Mouse (Mus musculus): ENCODE measurements around the gene Mthfd1.
A peak's percentile ranks its signal among the peaks of the same experiment; 100 is the strongest.

Mthfd1 gene

DNA sequence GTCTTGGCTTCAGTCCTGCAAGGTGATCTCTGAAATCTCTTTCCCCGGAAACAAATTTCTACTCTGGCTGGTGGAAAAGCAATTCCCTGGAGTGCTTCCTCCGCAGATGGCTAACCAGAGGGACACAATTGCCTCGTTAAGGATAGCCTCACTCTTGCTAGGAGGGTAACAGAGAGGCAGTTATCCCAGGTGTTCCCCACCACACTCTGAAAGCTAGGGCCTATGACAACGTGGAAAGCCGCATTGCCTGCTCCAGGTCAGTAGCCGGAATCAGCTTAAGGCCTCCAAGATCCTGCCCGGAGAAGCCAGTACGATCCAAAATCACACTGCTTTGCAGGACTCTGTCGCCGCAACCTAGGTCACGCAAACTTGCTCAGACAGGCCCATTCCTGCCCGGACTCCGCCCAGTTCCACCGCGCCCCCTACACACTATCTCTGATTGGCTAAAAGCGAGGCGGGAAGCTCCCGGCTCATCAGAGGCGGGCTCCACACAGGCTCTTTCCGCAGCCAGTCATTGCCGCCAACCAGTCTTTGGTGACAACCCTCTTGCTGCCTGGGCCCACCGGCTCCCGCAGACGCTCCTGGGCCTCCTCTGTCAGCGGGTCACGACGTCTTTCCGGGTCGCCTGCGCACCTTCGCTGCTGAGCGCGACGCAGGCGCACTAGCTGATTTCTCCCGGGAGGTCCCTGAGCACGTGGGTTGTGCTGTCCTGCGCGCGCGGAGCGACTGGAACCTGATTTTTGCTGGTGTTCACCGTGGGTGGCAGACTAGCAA lies at the start of gene Mthfd1:
Gene Mthfd1 (plus strand): TSS at position 574 of the 774 bp plus-strand sequence.
- DNase-seq (ENCODE audit: low read depth, low spot score), result peak; percentile 99

DNA sequence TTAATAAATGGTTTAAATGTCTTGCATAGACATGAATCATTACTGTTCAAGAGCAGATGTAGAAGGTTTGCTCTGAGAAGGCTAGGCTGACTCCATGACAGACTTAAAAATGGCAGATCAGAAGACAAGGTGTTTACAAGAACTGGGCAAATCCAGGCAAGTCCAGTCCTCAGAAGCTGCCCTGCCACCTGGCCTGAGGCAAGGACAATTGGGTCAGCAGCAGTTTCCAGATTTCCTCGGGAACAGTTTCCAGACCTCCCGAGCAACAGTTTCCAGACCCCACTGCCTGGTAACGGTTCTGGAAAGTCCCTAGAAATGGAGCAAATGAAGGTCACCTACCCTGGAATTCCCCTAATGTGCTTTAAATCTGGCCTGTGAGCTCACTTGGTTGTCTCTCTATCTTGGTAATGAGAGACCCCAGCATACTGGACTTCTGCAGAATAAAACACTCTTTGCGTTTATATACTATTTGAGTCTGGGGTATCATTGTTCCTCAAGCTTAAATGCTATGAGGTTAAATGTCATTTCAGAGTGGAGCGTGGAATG lies 45.6 kb upstream of the Mthfd1 start:
- DNase-seq (ENCODE audit: low read depth, low spot score), result no peak

DNA sequence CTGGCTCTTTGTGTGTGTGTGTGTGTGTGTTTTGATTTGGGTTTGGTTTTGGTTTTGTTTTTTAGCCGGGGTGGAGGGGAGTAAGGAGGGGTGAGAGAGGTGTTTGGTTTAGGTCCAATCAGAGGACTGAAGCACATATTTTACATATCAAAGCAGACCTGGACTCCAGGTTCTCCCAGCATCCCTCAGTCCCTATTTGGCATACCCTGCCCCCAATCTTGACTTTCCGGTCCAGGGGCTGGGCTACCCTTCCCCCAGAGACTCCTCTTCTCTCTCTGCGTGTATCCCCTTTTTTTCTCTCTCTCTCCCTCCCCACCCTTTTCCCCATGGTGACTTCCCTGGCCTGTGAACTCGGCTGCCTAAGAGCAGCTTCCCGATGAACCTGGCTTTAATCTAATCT lies 40.0 kb upstream of the Mthfd1 start:
- peak; percentile 96 for DNase-seq (ENCODE audit: low read depth, low spot score)

DNA sequence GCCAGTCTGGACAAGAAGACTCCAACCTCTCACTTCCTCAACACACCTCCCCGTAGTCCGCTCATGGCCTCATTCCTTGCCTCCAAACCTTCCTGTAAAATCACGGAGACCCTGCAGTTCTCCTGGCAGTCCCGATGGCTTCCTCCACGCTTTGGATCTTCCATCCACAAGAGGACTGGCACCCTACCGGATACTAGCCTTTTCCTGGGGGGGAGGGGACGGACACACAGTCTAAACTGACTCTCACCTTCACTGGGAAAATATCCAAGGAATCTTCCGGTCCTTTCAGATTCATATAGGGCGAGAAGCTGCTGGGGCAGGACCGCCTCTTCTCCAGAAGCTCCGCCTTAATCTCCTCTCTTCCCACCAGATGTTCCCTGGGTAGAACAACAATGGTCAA lies 38.4 kb upstream of the Mthfd1 start:
- DNase-seq (ENCODE audit: low read depth, low spot score), result peak; percentile 99

DNA sequence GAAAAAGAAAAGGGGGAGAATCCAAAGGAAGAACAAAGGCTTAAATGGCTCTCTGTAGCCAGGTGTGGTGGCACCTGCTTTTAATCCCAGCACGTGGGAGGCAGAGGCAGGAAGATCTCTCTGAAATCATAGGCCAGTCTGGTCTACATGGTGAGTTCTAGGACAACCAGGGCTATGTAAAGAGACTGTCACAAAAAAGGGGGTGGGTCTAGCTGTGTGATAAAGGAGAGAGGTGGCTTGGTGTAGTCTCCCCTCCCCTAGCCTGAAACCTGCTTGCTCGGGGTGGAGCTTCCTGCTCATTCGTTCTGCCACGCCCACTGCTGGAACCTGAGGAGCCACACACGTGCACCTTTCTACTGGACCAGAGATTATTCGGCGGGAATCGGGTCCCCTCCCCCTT lies 33.0 kb upstream of the Mthfd1 start:
- peak; percentile 91 for DNase-seq (ENCODE audit: low read depth, low spot score)

DNA sequence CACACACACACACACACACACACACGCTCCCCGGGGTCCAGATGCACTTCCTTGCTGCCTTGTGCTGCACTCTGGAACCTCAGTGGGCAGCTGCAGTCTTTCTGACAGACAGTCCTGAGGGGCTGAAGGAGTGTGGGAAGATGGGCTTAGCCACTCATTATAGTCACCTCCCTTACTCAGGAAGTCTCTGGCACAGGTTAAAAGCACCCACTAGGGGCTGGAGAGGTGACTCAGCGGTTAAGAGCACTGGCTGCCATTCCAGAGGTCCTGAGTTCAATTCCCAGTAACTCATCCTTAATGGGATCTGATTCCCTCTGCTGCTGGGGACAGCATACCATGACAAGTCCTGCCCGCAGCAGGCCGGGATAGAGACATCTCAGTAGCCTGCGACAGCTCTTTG lies 24.5 kb upstream of the Mthfd1 start:
- peak; percentile 82 for DNase-seq (ENCODE audit: low read depth, low spot score)

DNA sequence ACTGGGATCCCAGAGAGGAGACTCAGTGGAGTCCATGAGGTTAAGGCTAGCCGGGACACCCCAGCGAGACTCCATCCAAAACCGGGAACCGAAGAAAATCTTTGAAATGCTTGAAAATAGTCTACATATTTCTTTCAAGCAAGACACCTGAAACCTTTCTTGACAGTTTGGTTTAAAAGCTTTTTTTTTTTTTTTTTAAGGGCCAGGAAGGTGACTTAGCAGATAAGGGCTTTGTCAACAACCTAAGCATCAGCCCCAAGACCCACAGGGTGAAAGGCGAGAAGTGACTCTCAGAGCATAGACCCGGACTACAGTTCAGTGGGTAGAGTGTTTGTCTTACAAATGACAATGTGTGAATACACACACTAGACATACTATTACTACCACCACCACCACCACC lies 19.8 kb upstream of the Mthfd1 start:
- no peak for DNase-seq (ENCODE audit: low read depth, low spot score)

DNA sequence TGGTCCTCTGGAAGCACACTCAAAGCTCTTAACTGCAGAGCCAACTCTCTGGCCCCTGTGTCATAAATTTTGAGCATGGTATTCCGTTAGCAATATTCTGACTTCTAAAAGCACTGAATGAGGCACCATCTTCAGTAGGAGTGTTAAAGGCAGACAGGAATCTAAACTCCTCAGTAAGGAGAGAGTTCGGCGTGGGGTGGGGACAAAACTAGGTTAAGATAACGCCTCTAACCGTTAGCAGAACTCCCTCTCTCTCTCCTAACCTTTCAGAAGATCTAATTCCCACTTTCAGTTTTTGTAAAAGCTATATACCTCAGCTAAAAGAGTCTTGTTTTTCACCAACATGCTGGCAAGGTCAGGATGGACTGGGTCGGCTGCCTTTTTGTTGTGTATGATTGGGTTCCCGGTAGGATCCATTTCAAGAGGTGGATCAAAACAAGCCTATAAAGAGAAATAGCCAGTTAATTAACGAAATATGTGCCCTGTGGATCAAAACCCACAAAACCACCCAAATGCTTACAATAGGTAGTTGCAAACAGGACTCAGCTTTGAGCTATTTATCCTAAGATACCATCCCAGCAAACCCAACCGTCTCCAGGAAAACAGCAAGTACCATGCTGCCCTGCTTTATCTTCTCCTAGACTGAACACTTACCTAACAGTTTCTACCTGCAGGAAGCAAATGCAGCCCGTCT lies 15.8 kb upstream of the Mthfd1 start:
- DNase-seq (ENCODE audit: low read depth, low spot score), result no peak

DNA sequence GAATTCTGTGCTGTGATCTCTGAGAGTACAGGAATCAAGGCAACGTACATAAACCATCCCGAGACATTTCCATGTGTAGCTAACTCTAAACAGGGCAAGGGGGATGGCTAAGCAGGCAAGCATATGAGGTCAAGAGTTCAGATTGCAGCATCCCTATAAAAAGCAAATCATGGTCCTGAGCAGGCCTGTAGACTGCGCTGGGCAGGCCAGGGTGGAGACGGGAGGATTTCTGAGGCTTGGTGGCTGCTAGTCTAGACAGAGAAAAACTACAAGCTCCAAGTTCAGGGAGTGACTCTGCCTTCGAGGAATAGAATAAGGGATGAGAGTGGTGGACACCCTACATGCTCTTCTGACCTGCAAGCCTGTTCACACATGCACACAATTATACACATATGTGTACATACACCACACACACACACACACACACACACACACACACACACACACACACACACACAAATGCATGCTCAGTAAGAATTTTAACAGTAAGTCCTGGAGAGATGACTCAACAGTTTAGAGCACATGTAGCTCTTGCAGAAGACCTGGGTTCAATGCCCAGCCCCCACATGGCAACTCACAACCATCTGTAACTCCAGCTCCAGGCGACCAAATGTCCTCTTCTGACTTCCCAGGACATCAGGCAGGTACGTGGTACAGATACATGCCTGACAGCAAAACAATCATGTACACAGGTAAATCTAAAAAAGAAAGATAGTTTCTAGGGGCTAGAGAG lies 15.1 kb upstream of the Mthfd1 start:
- no peak for DNase-seq (ENCODE audit: low read depth, low spot score)

DNA sequence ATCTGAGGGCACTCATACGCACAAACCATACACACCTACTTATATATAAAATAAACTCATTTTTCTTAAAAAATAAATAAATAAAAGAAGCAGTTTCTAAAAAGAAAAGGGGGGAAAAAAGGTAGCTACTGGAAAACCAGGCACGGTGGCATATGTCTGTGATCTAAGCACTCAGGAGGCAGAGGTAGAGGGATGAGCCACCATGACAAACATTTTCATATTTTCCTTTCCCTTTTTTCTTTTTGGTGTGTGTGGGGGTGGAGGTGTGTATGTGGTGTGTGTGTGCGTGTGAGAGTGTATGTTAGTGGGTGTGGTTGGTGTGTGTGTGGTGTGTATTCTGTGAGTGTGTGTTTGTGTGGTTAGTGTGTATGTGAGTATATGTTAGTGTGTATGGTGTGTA lies 14.4 kb upstream of the Mthfd1 start:
- DNase-seq (ENCODE audit: low read depth, low spot score), result no peak

DNA sequence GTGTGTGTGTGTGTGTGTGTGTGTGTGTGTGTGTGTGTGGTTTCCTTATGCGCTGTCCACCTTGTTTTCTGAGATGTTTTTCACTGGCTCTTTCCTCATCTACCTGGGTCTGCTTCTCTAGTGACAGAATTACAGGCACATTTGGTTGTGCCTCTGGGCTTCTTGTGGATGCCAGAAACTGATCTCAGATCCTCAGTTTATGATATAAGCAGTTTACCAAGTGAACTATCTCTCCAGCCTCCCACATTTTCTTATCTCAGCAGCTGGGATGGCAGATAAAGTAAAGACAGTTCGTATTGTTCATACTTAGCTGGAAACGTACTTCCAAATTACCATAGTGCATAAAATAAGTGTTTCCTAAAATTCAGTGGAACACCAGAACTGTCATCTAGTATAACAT lies 14.0 kb upstream of the Mthfd1 start:
- DNase-seq (ENCODE audit: low read depth, low spot score), result no peak

DNA sequence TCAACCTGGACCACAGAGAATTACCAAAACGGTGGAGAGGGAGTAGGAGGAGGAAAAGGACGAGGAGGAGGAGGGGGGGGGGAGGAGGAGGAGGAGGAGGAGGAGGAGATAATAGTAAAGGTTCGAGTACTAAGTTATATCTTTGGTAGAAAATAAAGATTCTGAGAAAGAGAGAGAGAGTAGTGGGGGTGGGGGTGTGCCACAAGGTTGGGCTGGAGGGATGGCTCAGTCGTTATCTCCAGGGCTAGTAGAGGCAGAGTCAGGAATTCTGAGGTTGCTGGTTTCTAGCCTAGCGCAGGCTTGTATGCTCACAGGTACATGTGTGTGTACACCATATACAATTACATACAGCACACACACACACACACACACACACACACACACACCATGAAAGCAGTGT lies 13.3 kb upstream of the Mthfd1 start:
- no peak for DNase-seq (ENCODE audit: low read depth, low spot score)

DNA sequence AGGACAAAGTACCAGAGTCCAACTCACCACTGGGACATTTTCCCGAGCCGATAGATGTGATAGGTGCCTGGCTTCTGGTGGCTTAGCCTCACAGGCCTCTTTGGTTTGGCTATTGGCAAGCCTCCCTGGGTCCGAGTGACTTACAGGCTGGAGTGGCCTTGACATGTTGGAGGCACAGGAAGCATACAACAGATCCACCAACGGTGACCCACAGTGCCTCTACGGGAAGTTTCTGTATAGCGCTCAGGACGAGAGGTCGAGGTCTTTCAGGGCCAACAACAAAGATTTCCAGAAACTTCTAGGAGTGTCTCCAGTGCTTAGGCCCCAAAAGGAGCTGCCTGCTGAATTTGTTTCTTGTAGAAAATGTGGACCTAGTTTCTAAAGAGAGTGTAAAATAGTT lies 10.1 kb upstream of the Mthfd1 start:
- DNase-seq (ENCODE audit: low read depth, low spot score), result no peak

DNA sequence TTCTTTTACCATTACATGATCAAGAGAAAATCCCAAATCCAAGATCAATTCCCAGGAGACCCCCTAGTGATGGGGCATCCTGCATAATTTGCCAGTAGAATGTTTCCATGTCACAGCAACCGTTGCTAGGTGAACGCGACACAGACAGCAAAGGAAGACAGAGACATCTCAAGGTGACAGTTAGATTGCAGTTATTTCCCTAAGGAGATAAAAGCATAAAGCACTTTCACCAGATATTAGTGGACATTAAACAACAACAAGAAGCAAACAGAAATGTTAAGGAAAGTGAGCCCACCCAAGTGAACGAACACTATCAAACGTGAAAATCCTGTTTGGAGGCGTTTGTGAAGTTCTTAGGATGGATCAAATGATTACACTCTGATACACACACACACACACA lies 8.5 kb upstream of the Mthfd1 start, which contains the start of gene Tex21:
Gene Tex21 (minus strand): TSS at position 101 of the 400 bp plus-strand sequence.
- DNase-seq (ENCODE audit: low read depth, low spot score), result no peak

DNA sequence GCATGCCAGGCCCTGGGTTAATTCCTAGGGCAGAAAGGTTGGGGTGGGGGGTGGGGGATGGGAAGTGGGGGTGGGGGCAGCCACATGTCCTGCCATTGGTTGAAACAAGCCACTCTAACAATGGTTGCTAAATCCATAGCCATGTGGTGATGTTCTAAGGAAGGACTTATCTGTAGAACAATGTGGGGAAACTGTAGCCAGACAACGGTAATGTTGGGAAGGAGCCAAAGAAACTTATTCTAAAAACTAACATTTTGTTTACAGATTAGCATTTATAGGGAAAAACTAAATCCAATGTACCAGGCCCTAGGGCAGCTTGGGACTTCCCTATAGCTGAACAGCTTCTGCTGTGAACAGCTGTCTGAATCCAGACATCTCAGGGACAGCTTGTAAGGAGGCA lies 2.0 kb upstream of the Mthfd1 start:
- no peak for DNase-seq (ENCODE audit: low read depth, low spot score)

DNA sequence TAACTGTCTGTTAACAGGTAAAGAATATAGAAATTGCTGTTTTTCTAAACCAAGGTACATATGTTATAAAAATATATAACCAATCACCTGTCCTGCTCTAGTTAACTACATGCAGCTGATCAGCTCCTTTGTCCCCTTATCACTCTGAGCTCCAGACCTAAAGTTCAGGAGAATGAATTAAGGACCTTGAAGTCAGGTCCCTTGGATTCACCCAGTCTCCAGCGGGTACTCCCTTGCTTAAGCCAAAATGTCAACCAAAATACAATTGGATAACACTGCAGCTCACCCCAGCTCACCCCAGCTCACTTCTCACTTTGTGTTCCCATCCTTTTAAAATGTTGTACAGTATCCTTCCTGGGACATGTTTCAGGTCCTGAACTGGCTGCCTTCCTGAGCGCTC lies 1.5 kb upstream of the Mthfd1 start:
- no peak for DNase-seq (ENCODE audit: low read depth, low spot score)

DNA sequence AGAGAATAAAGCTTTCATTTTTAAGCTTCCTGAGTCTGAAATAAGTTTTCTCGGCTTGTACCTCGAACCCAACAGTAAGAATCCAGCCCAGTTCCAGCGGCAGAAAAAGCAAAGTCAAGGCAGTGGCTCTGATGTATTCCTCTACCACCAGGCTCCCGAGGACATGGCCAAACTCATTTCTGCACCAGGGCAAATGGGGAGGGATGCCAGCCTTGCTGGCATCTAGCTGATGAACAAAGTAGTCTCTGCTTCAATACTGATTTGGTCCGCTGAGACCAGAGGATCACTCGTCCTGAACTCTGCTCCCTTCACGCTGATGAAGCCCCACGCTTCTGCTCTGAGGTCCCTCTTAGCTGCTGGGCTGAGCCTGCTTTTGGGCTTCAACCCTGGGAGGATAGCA lies 1.1 kb upstream of the Mthfd1 start:
- no peak for DNase-seq (ENCODE audit: low read depth, low spot score)

DNA sequence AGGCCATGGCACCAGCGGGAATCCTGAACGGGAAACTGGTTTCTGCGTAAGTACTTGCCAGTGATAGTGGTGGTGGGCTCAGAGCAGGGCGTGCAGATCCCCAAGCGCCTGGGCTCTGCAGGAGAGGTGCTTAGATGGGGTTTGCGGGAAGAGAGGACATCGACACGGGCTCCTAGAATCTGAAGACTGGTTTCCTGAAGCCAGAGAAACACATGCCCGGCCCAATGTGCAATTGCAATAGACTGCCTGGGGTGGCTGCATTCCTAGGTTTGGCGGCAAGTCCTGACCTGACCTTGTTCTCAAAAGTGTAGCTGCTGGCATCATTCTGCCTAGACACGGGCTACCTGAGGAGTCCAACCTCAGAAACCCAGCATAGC lies 389 bp downstream of the Mthfd1 start:
- no peak for DNase-seq (ENCODE audit: low read depth, low spot score)

DNA sequence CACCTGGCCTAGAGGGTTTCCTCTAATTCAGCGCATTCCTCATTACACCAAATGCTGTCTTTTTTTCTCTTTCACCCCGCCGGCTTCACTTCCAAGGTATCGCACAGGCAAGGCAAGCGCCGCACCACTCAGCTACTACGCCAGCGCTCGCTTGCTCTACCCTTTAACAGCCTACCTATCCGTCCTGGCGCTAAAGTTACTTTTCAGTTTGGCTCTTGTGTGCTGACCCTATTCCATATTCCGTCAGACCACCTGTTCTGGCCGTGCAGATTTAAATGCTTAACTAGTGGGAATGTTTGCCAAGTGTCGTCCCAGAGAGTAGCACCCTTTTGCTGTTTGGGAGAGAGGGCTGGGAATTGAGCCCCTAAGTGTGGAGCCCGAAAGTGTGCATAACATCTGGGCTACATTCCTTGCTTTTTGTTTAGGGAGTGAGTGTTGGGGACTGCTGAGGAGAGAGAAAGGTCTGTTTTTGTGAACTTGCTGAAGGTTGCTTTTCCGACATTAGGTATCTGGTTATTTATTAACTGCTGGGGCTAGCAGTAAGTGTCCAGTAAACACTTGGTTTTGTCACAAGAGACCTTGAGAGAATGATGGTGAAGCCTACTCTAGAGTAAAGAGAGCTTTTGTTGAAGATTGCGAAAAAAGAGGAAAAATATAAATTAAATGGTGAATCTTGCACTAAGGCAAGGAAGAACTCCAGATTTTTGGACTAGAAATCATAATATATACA lies 1.2 kb downstream of the Mthfd1 start:
- DNase-seq (ENCODE audit: low read depth, low spot score), result peak; percentile 50

DNA sequence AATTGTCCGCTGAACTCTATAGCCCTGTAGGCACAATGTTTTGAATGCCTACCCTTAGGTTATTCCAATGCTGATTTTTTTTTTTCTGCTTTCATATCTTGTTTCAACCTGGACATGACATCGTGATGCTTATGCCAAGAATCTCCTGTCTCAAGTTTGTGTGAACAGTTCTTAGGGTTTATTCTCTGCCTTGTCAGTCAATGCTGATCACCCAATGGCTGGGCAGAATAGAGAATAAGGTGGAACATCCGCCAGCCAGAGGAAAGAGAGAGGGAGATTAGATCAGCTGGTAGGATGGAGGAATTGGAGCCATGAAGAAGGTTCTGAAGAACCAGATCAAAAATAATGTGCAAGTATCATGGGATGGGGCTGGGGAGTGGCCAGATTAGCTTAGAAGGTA lies 5.6 kb downstream of the Mthfd1 start:
- peak; percentile 60 for DNase-seq (ENCODE audit: low read depth, low spot score)

DNA sequence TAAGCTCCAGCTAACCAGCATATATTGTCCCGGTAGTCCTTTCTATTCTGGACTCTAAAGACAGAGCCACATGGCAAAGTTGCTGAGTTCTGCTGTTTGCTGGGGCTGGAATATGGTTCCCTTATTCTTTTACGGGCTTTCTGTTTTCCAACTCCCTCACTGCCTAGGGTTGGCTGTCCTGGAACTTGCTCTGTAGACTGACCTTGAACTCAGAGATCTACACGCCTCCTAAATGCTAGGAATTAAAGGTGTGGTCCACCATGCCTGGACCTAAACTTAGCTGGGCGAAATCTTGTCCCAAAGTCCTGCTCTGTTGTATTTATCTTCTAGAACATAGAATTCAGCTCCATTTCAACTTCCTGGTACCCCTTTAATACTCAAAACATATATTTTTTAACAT lies 6.5 kb downstream of the Mthfd1 start:
- DNase-seq (ENCODE audit: low read depth, low spot score), result peak; percentile 70

DNA sequence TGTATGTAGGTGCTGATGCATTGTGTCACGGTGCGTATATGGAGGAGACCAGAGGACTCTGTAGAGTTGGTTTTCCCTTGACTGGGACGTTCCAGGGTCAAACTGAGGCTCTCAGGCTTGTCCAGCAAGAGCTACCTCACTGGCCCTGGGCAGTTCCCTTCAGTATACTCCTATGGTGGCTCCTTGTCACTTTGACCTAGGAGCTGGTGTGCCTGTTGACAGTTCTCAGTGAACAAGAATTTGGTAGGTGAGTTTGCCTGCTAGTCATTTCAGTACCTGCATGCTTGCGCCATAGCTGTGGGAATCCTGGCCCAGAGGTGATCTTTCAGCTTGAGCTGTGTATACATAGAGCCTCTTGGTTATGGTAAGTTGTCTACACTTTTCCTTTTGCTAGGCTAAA lies 7.8 kb downstream of the Mthfd1 start:
- DNase-seq (ENCODE audit: low read depth, low spot score), result no peak

Measured in R1 (cell line).